Mouse (Mus musculus) hindbrain, postnatal 0 days (tissue): ENCODE results near the gene Olfr744. TPM values are rescaled to one million over a fixed set of nuclear protein-coding genes. Genes with fewer than 3 reads are reported as not detected.
"Not testable (repeated sequence)": the region's sequence is repeated elsewhere in the genome, so short reads cannot be mapped to it uniquely, and the experiment has no call there.

Source experiments
- ATAC-seq: fragments of 200-750 bp; cut with Nextera tagmentation; 2 replicates; pipeline ENCODE4 v1.8.0; 2017; ENCODE audit warnings: mild to moderate bottlenecking, moderate TSS enrichment, moderate library complexity
- DNase-seq: peaks from one replicate; pipeline ENCODE4 v3.0.0-alpha.2; 2015; ENCODE audit warnings: low spot score
- H3K27ac ChIP-seq: fragments of 300-500 bp; sonication (generic); 2 replicates; pipeline ENCODE4 v1.5.1; 2014; ENCODE audit warnings: mild to moderate bottlenecking
- H3K27me3 ChIP-seq: fragments of 300-500 bp; sonication (generic); 2 replicates; pipeline ENCODE4 v1.6.1; 2014; ENCODE audit warnings: low read length, mixed read lengths; ENCODE audit not compliant: insufficient read depth
- H3K36me3 ChIP-seq: fragments of 300-500 bp; sonication (generic); 2 replicates; pipeline ENCODE4 v1.6.1; 2014; ENCODE audit warnings: low read length, mixed read lengths; ENCODE audit not compliant: insufficient read depth
- H3K4me1 ChIP-seq: fragments of 300-500 bp; sonication (generic); 2 replicates; pipeline ENCODE4 v1.6.1; 2014; ENCODE audit warnings: antibody characterized with exemption, low read length, mixed read lengths; ENCODE audit not compliant: insufficient read depth
- H3K4me2 ChIP-seq: fragments of 300-500 bp; sonication (generic); 2 replicates; pipeline ENCODE4 v1.6.1; 2014; ENCODE audit warnings: low read depth, mild to moderate bottlenecking, low read length, moderate library complexity, mixed read lengths
- H3K4me3 ChIP-seq: fragments of 300-500 bp; sonication (generic); 2 replicates; pipeline ENCODE4 v1.5.1; 2014; ENCODE audit warnings: low read length
- H3K9ac ChIP-seq: fragments of 300-500 bp; sonication (generic); replicated peaks from 2 replicates; pipeline ENCODE4 v1.6.1; 2014; ENCODE audit warnings: mild to moderate bottlenecking, low read length, moderate library complexity, mixed read lengths
- H3K9me3 ChIP-seq: fragments of 300-500 bp; sonication (generic); 2 replicates; pipeline ENCODE4 v1.6.1; 2016; ENCODE audit warnings: low read length, mixed read lengths
- CTCF ChIP-seq: IDR thresholded peaks from 2 replicates; pipeline ENCODE4 v1.5.1; 2016; ENCODE audit warnings: antibody characterized with exemption, control low read depth, low read depth
- WGBS: fragments of 180-500 bp; shearing (Covaris S2); extraction: QIAGEN DNeasy Blood & Tissue Kit; methylation state at CpG from one replicate; pipeline ENCODE4 v1.1.7; 2014; 5-methylcytosine and 5-hydroxymethylcytosine counted together
- polyA plus RNA-seq: library from polyadenylated mRNA; unstranded; fragments of >200 nt; fragmentation: Nextera tagmentation; extraction: Ambion mirVana; gene quantifications from 2 replicates; pipeline ENCODE4 v1.2.1, GENCODE M21; 2015
- total RNA-seq: library from RNA; depleted of rRNA; stranded (reverse); fragments of >200 nt; gene quantifications from 2 replicates; pipeline ENCODE4 v1.2.3, GENCODE M21; 2014; rRNA removed

The Olfr744 gene
- total RNA-seq (not detected in 2 replicates), polyA plus RNA-seq (not detected in 2 replicates)

DNA sequence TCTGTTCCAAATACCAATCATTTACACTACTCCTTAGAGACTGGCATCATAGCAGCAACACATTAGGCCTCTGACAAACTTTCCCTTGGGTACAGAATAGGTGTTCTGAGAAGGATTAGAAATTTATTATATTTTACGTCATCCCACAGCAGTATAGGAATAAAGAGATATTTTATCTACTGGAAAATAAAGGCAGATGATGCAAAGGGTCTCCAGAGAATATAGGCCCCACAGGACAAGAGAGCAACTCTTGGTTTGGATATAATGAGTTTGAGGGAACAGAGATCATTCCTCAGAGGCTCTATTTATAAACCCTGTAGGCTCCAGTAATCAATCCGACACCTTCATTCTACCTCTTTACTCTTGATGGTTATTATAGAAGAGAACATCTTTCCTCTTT, at the start of gene Olfr744:
TSS of gene Olfr744 (plus strand) at position 301 of the 400 bp plus-strand sequence.
- no peak within 1 kb of the TSS for H3K27ac ChIP-seq
- H3K9me3 ChIP-seq: no peaks in the 10 kb centered on the region
- H3K4me1 ChIP-seq: no peaks in the 10 kb centered on the region
- no peaks in the 10 kb centered on the region for H3K27me3 ChIP-seq
- 84% methylated on average over 2 of the region's 2 CpGs for WGBS
- no peak for TF ChIP-seq CTCF
- DNase-seq (no peak), ATAC-seq (no peak)
- no peak within 1 kb of the TSS for H3K4me3 ChIP-seq
- H3K36me3 ChIP-seq: no peaks in the 10 kb centered on the region
- H3K9ac ChIP-seq: no peak within 1 kb of the TSS
- H3K4me2 ChIP-seq: no peak within 1 kb of the TSS

- H3K27ac ChIP-seq, DNase-seq, H3K9me3 ChIP-seq, H3K4me1 ChIP-seq, H3K9ac ChIP-seq, H3K4me3 ChIP-seq, H3K27me3 ChIP-seq, ATAC-seq, H3K4me2 ChIP-seq, H3K36me3 ChIP-seq: not testable (repeated sequence)
- 68% methylated on average over 1 of the region's 1 CpGs for WGBS
These were observed 41.6 kb upstream of the Olfr744 start for GRCm38 (mm10) chr14:50573056-50573455.

- TF ChIP-seq CTCF: no peak
- no peak for DNase-seq
- H3K36me3 ChIP-seq: no peaks in the 10 kb centered on the region
- H3K27ac ChIP-seq: no peak within 1 kb of the TSS
- no peak for ATAC-seq
- H3K9ac ChIP-seq: no peak within 1 kb of the TSS
- no peaks in the 10 kb centered on the region for H3K9me3 ChIP-seq
- H3K4me1 ChIP-seq: no peaks in the 10 kb centered on the region
- no peak within 1 kb of the TSS for H3K4me2 ChIP-seq
- no peaks in the 10 kb centered on the region for H3K27me3 ChIP-seq
- H3K4me3 ChIP-seq: no peak within 1 kb of the TSS
- WGBS: 82% methylated on average over 2 of the region's 2 CpGs
These were observed 24.4 kb downstream of the Olfr744 start, which contains the start of gene Olfr745 for GRCm38 (mm10) chr14:50639088-50639487. Gene Olfr745 (plus strand): TSS chr14:50639388.

GRCm38 (mm10) chr14:50646783-50647182, 32.1 kb downstream of the Olfr744 start, which contains the start of gene Olfr746:
Gene Olfr746 (plus strand): TSS chr14:50647083.
- no peak for ATAC-seq
- TF ChIP-seq CTCF: no peak

More at GRCm38 (mm10) chr14:50646783-50647182, 32.1 kb downstream of the Olfr744 start, which contains the start of gene Olfr746:
- Histone ChIP-seq H3K4me1 (no peaks in the 10 kb centered on the region), H3K27me3 (no peaks in the 10 kb centered on the region), H3K9ac (no peak within 1 kb of the TSS), H3K27ac (no peak within 1 kb of the TSS), H3K9me3 (no peaks in the 10 kb centered on the region), H3K4me2 (no peak within 1 kb of the TSS), H3K36me3 (no peaks in the 10 kb centered on the region), H3K4me3 (no peak within 1 kb of the TSS)
- no peak for DNase-seq

Other genes starting within 250 kb of the Olfr744 start
- gene Olfr736, start 233.7 kb upstream of the Olfr744 start, total RNA-seq: not detected in 2 replicates
- not detected in 2 replicates for gene Olfr736, start 233.7 kb upstream of the Olfr744 start, polyA plus RNA-seq
- not detected in 2 replicates for gene Olfr738, start 207.3 kb upstream of the Olfr744 start, total RNA-seq
- gene Olfr738, start 207.3 kb upstream of the Olfr744 start, polyA plus RNA-seq: not detected in 2 replicates
- not detected in 2 replicates for gene Olfr739, start 196.3 kb upstream of the Olfr744 start, total RNA-seq
- not detected in 2 replicates for gene Olfr739, start 196.3 kb upstream of the Olfr744 start, polyA plus RNA-seq
- gene Olfr740, start 169.3 kb upstream of the Olfr744 start, total RNA-seq: not detected in 2 replicates
- gene Olfr740, start 169.3 kb upstream of the Olfr744 start, polyA plus RNA-seq: not detected in 2 replicates
- gene Olfr741, start 142.1 kb upstream of the Olfr744 start, total RNA-seq: not detected in 2 replicates
- gene Olfr741, start 142.1 kb upstream of the Olfr744 start, polyA plus RNA-seq: not detected in 2 replicates
- not detected in 2 replicates for gene Olfr742, start 111.3 kb upstream of the Olfr744 start, total RNA-seq
- not detected in 2 replicates for gene Olfr742, start 111.3 kb upstream of the Olfr744 start, polyA plus RNA-seq
- gene Olfr743, start 93.0 kb upstream of the Olfr744 start, total RNA-seq: not detected in 2 replicates
- not detected in 2 replicates for gene Olfr743, start 93.0 kb upstream of the Olfr744 start, polyA plus RNA-seq
- not detected in 2 replicates for gene Olfr745, start 24.5 kb downstream of the Olfr744 start, total RNA-seq
- gene Olfr745, start 24.5 kb downstream of the Olfr744 start, polyA plus RNA-seq: not detected in 2 replicates
- not detected in 2 replicates for gene Olfr746, start 32.2 kb downstream of the Olfr744 start, total RNA-seq
- not detected in 2 replicates for gene Olfr746, start 32.2 kb downstream of the Olfr744 start, polyA plus RNA-seq
- gene Olfr747, start 78.3 kb downstream of the Olfr744 start, total RNA-seq: not detected in 2 replicates
- gene Olfr747, start 78.3 kb downstream of the Olfr744 start, polyA plus RNA-seq: not detected in 2 replicates
- gene Olfr748, start 92.5 kb downstream of the Olfr744 start, total RNA-seq: not detected in 2 replicates
- not detected in 2 replicates for gene Olfr748, start 92.5 kb downstream of the Olfr744 start, polyA plus RNA-seq
- not detected in 2 replicates for gene Olfr749, start 130.2 kb downstream of the Olfr744 start, total RNA-seq
- gene Olfr749, start 130.2 kb downstream of the Olfr744 start, polyA plus RNA-seq: not detected in 2 replicates
- gene Ttc5, start 170.6 kb downstream of the Olfr744 start, total RNA-seq: 90.8 and 91.6 TPM in 2 replicates
- gene Ttc5, start 170.6 kb downstream of the Olfr744 start, polyA plus RNA-seq: 95.3 and 95.8 TPM in 2 replicates
- not detected in 2 replicates for gene Ccnb1ip1, start 192.9 kb downstream of the Olfr744 start, total RNA-seq
- gene Ccnb1ip1, start 192.9 kb downstream of the Olfr744 start, polyA plus RNA-seq: 0.09 and 0.15 TPM in 2 replicates
- 19.7 and 21.1 TPM in 2 replicates for gene Parp2, start 193.0 kb downstream of the Olfr744 start, total RNA-seq
- gene Parp2, start 193.0 kb downstream of the Olfr744 start, polyA plus RNA-seq: 36.2 and 36.6 TPM in 2 replicates